Mouse (Mus musculus): ENCODE results near the gene Brd2. TPM values are rescaled to one million over a fixed set of nuclear protein-coding genes. Genes with fewer than 3 reads are reported as not detected.
A peak's percentile ranks its signal among the peaks of the same experiment; 100 is the strongest.

Gene Brd2
- polyA plus RNA-seq, 1 experiment from 2014 or later: 89.4 TPM

- Histone ChIP-seq H3K9me3 (replicated peaks) (no peaks in the 10 kb centered on the region), H3K4me1 (replicated peaks) (peaks cover 30% of the 10 kb centered on the region), H3K27me3 (replicated peaks) (no peaks in the 10 kb centered on the region), H3K36me3 (peaks cover 10% of the 10 kb centered on the region; the same call in 1 of the 2 replicates), H3K4me3 (no peak overlapping the region), H3K9ac (no peak overlapping the region), H3K4me2 (no peak overlapping the region), H3K27ac (ENCODE audit: poor library complexity, severe bottlenecking) (no peak overlapping the region)
- 77% methylated on average over 19 of the region's 19 CpGs for WGBS
- ATAC-seq (ENCODE audit: insufficient number of reproducible peaks, low FRiP score): no peak
Observed at GRCm38 (mm10) chr17:34130073-34130947, 7.9 kb upstream of the Brd2 start.

DNA sequence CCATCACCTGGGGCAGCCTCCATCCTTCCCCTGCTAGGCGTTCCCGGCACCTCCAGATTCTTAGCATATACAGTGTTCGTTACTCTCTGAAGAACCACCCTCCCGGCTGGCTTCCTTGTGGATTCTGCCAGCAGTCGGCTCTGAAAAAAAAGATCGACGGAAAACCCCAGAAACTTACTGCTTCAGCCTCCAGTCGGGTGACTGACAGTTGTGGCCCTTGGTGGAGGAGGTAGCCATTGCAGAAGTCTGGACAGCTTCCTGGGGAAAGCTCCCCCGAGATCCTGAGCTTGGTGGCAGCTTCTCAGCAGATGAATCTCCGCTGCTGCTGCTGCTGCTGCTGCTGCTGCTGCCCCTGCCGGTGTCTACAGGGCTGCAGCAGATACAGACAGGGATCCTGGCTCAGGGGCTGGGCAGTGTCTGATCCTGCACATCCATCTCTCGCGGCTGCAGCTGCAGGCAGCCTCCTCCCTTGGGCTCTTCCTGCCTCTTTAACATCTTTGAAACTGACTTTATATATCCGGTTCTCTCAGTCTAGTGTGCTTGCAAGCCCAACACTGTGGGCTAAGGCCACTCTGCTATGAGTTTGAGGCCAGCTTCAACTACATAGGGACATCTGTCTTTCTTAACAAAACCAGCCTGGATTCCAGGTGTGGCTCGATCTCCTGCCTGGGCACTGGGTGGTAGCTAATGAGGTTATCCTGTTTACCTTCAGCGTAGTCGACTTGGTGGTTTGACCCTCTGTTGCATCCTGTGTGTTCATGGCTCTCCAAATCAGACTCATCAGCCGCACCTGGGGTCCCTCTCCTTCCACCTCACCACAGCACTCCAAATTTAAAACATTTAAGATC, 6.7 kb upstream of the Brd2 start:
- Histone ChIP-seq H3K9me3 (replicated peaks) (no peaks in the 10 kb centered on the region), H3K9ac (no peak overlapping the region), H3K36me3 (peaks cover 10% of the 10 kb centered on the region; the same call in 1 of the 2 replicates), H3K27ac (ENCODE audit: poor library complexity, severe bottlenecking) (no peak overlapping the region), H3K27me3 (replicated peaks) (no peaks in the 10 kb centered on the region), H3K4me3 (peak overlapping the region; percentile 6; the same call in 1 of the 2 replicates), H3K4me2 (peak overlapping the region; percentile 11; the same call in 1 of the 2 replicates), H3K4me1 (replicated peaks) (peaks cover 34% of the 10 kb centered on the region)
- no peak for ATAC-seq (ENCODE audit: insufficient number of reproducible peaks, low FRiP score)
- 18% methylated on average over 18 of the region's 18 CpGs for WGBS

- ATAC-seq (ENCODE audit: insufficient number of reproducible peaks, low FRiP score): no peak
- Histone ChIP-seq H3K9ac (no peak overlapping the region), H3K4me3 (0 out of 2 replicates have a peak overlapping the region, but pooled peaks have one; percentile 6), H3K4me2 (peak overlapping the region; percentile 11; the same call in 1 of the 2 replicates), H3K27ac (ENCODE audit: poor library complexity, severe bottlenecking) (no peak overlapping the region), H3K9me3 (replicated peaks) (no peaks in the 10 kb centered on the region), H3K4me1 (replicated peaks) (peaks cover 41% of the 10 kb centered on the region), H3K27me3 (replicated peaks) (no peaks in the 10 kb centered on the region), H3K36me3 (peaks cover 10% of the 10 kb centered on the region; the same call in 1 of the 2 replicates)
- 19% methylated on average over 13 of the region's 13 CpGs for WGBS
Observed at GRCm38 (mm10) chr17:34128264-34128937, 6.0 kb upstream of the Brd2 start.

GRCm38 (mm10) chr17:34127475-34127874, 5.0 kb upstream of the Brd2 start:
- Histone ChIP-seq H3K27me3 (replicated peaks) (no peaks in the 10 kb centered on the region), H3K4me2 (no peak overlapping the region; the same call in 1 of the 2 replicates), H3K4me1 (replicated peaks) (peaks cover 44% of the 10 kb centered on the region), H3K9me3 (replicated peaks) (no peaks in the 10 kb centered on the region), H3K9ac (no peak overlapping the region), H3K27ac (ENCODE audit: poor library complexity, severe bottlenecking) (no peak overlapping the region), H3K36me3 (peaks cover 10% of the 10 kb centered on the region; the same call in 1 of the 2 replicates), H3K4me3 (no peak overlapping the region)
- 23% methylated on average over 6 of the region's 6 CpGs for WGBS
- no peak for ATAC-seq (ENCODE audit: insufficient number of reproducible peaks, low FRiP score)

- Histone ChIP-seq H3K27me3 (replicated peaks) (no peaks in the 10 kb centered on the region), H3K36me3 (peaks cover 10% of the 10 kb centered on the region; the same call in 1 of the 2 replicates), H3K9me3 (replicated peaks) (no peaks in the 10 kb centered on the region), H3K4me1 (replicated peaks) (peaks cover 44% of the 10 kb centered on the region), H3K9ac (no peak overlapping the region), H3K27ac (ENCODE audit: poor library complexity, severe bottlenecking) (no peak overlapping the region), H3K4me3 (no peak overlapping the region), H3K4me2 (no peak overlapping the region)
- 64% methylated on average over 9 of the region's 9 CpGs for WGBS
- no peak for ATAC-seq (ENCODE audit: insufficient number of reproducible peaks, low FRiP score)
Observed at GRCm38 (mm10) chr17:34126826-34127420, 4.5 kb upstream of the Brd2 start.

DNA sequence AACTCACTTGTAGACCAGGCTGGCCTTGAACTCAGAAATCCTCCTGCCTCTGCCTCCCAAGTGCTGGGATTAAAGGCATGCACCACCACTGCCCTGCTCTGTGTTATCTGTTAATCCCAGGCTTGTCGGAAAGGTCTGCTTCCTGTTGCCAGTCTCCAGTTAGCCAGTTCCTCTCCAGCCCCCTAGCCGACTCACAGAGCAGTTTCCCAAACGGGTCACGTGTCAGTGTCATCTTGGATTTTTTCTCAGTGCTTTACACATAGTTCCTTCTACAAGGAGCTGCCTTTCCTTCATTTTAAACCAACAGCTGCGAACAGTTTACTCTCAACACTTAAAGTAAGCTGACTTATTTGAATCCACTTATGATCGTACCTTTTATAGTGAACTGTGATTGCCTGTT, 2.2 kb upstream of the Brd2 start:
- Histone ChIP-seq H3K4me3 (no peak overlapping the region), H3K9ac (no peak overlapping the region), H3K4me1 (replicated peaks) (peaks cover 44% of the 10 kb centered on the region), H3K27ac (ENCODE audit: poor library complexity, severe bottlenecking) (no peak overlapping the region), H3K27me3 (replicated peaks) (no peaks in the 10 kb centered on the region), H3K36me3 (peaks cover 10% of the 10 kb centered on the region; the same call in 1 of the 2 replicates), H3K9me3 (replicated peaks) (no peaks in the 10 kb centered on the region), H3K4me2 (0 out of 2 replicates have a peak overlapping the region, but pooled peaks have one; percentile 11)
- ATAC-seq (ENCODE audit: insufficient number of reproducible peaks, low FRiP score): no peak
- 64% methylated on average over 6 of the region's 6 CpGs for WGBS

GRCm38 (mm10) chr17:34123518-34123917, 1.1 kb upstream of the Brd2 start:
- Histone ChIP-seq H3K36me3 (peaks cover 18% of the 10 kb centered on the region), H3K9me3 (replicated peaks) (no peaks in the 10 kb centered on the region), H3K27me3 (replicated peaks) (no peaks in the 10 kb centered on the region), H3K4me1 (replicated peaks) (peaks cover 36% of the 10 kb centered on the region), H3K4me2 (peak overlapping the region; percentile 95), H3K27ac (ENCODE audit: poor library complexity, severe bottlenecking) (peak overlapping the region; percentile 100), H3K9ac (peak overlapping the region; percentile 95), H3K4me3 (peak overlapping the region; percentile 98)
- ATAC-seq (ENCODE audit: insufficient number of reproducible peaks, low FRiP score): no peak
- WGBS: 6% methylated on average over 2 of the region's 2 CpGs

DNA sequence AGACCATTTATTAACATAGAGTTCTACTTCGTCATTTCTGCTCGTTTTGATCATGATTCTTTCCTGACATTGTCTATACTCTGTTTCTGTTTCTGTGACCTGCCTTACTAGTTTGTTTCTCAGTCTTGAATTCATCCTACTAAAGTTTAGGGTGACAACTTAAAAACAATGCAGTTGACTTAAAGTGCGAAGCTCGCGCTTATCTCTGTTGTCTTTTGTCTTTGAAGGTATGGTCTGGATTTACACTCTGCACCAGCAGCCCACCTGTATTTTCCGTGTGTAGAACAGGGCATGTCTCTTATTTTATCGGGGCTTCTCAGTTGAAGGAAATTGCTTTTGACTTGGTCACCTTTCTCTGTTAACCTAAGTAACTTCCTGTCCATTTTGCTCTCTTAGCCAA, 677 bp upstream of the Brd2 start:
- H3K4me2 ChIP-seq: peak overlapping the region; percentile 95
- no peaks in the 10 kb centered on the region for H3K9me3 ChIP-seq (replicated peaks)
- H3K9ac ChIP-seq: peak overlapping the region; percentile 95
- peaks cover 32% of the 10 kb centered on the region for H3K4me1 ChIP-seq (replicated peaks)
- 1% methylated on average over 7 of the region's 7 CpGs for WGBS
- H3K36me3 ChIP-seq: peaks cover 22% of the 10 kb centered on the region
- no peak for ATAC-seq (ENCODE audit: insufficient number of reproducible peaks, low FRiP score)
- no peaks in the 10 kb centered on the region for H3K27me3 ChIP-seq (replicated peaks)
- peak overlapping the region; percentile 100 for H3K27ac ChIP-seq (ENCODE audit: poor library complexity, severe bottlenecking)
- peak overlapping the region; percentile 98 for H3K4me3 ChIP-seq

DNA sequence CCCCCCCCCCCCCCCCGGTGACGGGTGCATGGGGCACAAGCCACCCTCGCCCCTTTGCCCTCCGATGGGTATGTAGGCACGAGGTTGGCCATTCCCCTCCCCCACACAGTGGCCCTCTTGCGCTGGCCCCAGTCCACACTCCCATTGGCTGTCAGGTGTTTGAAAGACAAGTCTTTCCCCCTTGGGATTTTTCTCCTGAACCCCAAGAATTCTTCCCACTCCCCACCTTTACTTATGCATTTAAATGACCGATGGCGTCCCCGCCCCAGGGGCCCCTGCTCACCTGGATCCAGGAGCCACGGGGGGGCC, 601 bp downstream of the Brd2 start:
- H3K4me1 ChIP-seq (replicated peaks): peaks cover 24% of the 10 kb centered on the region
- H3K9me3 ChIP-seq (replicated peaks): no peaks in the 10 kb centered on the region
- peak overlapping the region; percentile 95 for H3K9ac ChIP-seq
- H3K27me3 ChIP-seq (replicated peaks): no peaks in the 10 kb centered on the region
- peak overlapping the region; percentile 95 for H3K4me2 ChIP-seq
- H3K36me3 ChIP-seq: peaks cover 31% of the 10 kb centered on the region
- peak overlapping the region; percentile 100 for H3K27ac ChIP-seq (ENCODE audit: poor library complexity, severe bottlenecking)
- peak overlapping the region; percentile 98 for H3K4me3 ChIP-seq
- no peak for ATAC-seq (ENCODE audit: insufficient number of reproducible peaks, low FRiP score)
- WGBS: under 1% methylated on average over 8 of the region's 10 CpGs

DNA sequence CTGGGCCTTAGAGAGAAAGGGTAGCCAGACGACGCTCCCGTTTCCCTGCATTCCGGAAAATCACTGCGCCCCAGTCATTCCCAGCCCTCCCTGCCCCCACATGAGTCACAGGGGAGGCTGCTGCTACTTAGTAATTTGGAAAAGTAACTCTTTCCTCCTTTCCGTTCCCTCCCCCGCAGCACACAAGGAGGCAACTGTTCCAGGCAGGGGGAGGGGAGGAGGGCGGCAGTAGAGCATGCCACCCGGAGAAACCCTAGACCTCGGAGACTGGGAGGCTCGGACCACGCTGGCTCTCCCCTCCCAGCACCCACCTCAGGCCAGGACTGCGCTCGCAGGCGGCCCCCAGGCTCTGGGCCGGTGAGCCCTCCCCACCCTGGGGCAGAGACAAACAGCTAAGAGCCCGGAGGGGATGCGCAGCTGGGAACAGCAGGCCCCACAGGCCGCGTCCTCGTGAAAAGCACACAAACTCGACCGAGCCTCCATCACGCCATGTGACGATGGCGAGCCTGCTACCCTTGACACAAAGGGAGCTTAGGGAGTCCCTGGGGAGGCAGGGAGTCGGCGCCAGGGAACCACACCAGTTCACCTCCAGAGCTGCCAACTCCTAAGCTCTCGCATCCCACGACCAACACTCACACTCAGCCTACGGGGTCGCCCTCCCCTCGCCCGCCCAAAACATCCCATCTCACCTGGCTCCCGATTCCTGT, 1.1 kb downstream of the Brd2 start:
- ATAC-seq (ENCODE audit: insufficient number of reproducible peaks, low FRiP score): peak; percentile 16
- H3K27ac ChIP-seq (ENCODE audit: poor library complexity, severe bottlenecking): peak overlapping the region; percentile 100
- peak overlapping the region; percentile 95 for H3K9ac ChIP-seq
- H3K9me3 ChIP-seq (replicated peaks): no peaks in the 10 kb centered on the region
- peak overlapping the region; percentile 98 for H3K4me3 ChIP-seq
- peaks cover 24% of the 10 kb centered on the region for H3K4me1 ChIP-seq (replicated peaks)
- H3K27me3 ChIP-seq (replicated peaks): no peaks in the 10 kb centered on the region
- peaks cover 32% of the 10 kb centered on the region for H3K36me3 ChIP-seq
- 0% methylated on average over 32 of the region's 35 CpGs for WGBS
- H3K4me2 ChIP-seq: peak overlapping the region; percentile 95
